Mouse (Mus musculus) heart, adult 8-10 months (tissue): ENCODE data around the gene Oma1. TPM values are rescaled to one million over a fixed set of nuclear protein-coding genes. Genes with fewer than 3 reads are reported as not detected.

Experiments used
- DNase-seq: peaks from one replicate; pipeline ENCODE4 v3.0.0; 2022; ENCODE audit warnings: low spot score
- total RNA-seq, 4 experiments: library from RNA; stranded (reverse); gene quantifications; 2 replicates each; pipeline ENCODE4 v1.2.4; 2022

Oma1 gene
- total RNA-seq, 4 experiments from 2014 or later = 40.4 to 47.1 (median 43.0) TPM

GRCm38 (mm10) chr4:103357457-103357856 is 43.8 kb downstream of the Oma1 start:
- no peak for DNase-seq

GRCm38 (mm10) chr4:103358941-103359448 is 45.4 kb downstream of the Oma1 start:
- DNase-seq = no peak

GRCm38 (mm10) chr4:103382171-103382570 is 68.6 kb downstream of the Oma1 start:
- no peak for DNase-seq

- DNase-seq = no peak
Observed at GRCm38 (mm10) chr4:103385031-103385430, 71.4 kb downstream of the Oma1 start.

GRCm38 (mm10) chr4:103385835-103386787 is 72.5 kb downstream of the Oma1 start:
- no peak for DNase-seq

- no peak for DNase-seq
Observed at GRCm38 (mm10) chr4:103387292-103387691, 73.7 kb downstream of the Oma1 start.

- no peak for DNase-seq
Observed at GRCm38 (mm10) chr4:103388530-103389178, 75.0 kb downstream of the Oma1 start.

GRCm38 (mm10) chr4:103389583-103389982 is 76.0 kb downstream of the Oma1 start:
- no peak for DNase-seq

GRCm38 (mm10) chr4:103390499-103390898 is 76.9 kb downstream of the Oma1 start:
- DNase-seq = no peak

GRCm38 (mm10) chr4:103395066-103395465 is 81.5 kb downstream of the Oma1 start:
- DNase-seq = no peak

GRCm38 (mm10) chr4:103395905-103396304 is 82.3 kb downstream of the Oma1 start:
- DNase-seq = no peak

GRCm38 (mm10) chr4:103396876-103397275 is 83.3 kb downstream of the Oma1 start:
- DNase-seq = no peak

GRCm38 (mm10) chr4:103402581-103402980 is 89.0 kb downstream of the Oma1 start:
- no peak for DNase-seq

GRCm38 (mm10) chr4:103405321-103405720 is 91.7 kb downstream of the Oma1 start:
- no peak for DNase-seq

- no peak for DNase-seq
Observed at GRCm38 (mm10) chr4:103410217-103410799, 96.7 kb downstream of the Oma1 start.

Other genes with a start within 250 kb of the Oma1 start
- 10 to 100 TPM; 27.8 to 32.0 (median 29.6) TPM for gene Mier1, start 199.4 kb upstream of the Oma1 start, total RNA-seq
- gene Wdr78, start 199.3 kb upstream of the Oma1 start, total RNA-seq = 1 to 10 TPM in 1 of 4 experiments, under 1 TPM in 3; 0.73 to 1.1 (median 0.83) TPM
- gene Slc35d1, start 98.6 kb upstream of the Oma1 start, total RNA-seq = 1 to 10 TPM; 6.6 to 9.8 (median 8.6) TPM
- gene 4921539E11Rik, start 22.9 kb upstream of the Oma1 start, total RNA-seq = not detected